In the genomic region with DNA sequence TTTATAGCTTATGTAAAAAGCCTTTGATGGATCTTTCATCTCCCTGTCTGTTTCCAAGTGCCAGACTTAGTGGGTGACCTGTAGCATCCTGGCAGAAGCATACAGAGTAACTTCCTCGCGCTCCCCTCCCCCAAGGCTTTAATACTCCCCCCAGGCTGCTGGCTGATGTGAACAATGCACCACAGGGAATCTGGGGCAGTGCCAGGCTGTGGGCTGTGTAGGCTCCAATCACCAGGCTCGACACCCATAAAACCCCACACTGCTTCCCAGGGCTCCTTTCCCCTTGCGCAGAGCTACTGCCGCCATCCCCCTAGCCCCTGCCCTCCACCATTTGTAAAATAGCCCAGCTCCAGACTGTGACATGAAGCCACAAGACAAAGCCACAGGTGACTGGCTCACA, we compare ENCODE assay signal across 12 mouse cellular contexts. TPM values are rescaled to one million over a fixed set of nuclear protein-coding genes. Genes with fewer than 3 reads are reported as not detected.
DNase-seq lines count a peak whose midpoint lies in the region; ATAC-seq and TF ChIP-seq lines count a peak whose summit lies in the region.
"Had no signal": no experiment of that assay in that cellular context is flagged by ENCODE, and none has a peak within 500 bp of the region (broad histone marks: within the 10 kb centered on the region; RNA-seq: fewer than 3 reads in every experiment).

No protein-coding gene starts in this region.

- 0 out of 2 replicates have a peak overlapping the region, but pooled peaks have one; percentile 25 for H3K27ac ChIP-seq in forebrain, embryonic 12.5 days
- H3K27ac ChIP-seq in midbrain, postnatal 0 days (ENCODE audit: low read depth, low read length), result peak overlapping the region; percentile 43; the same call in 1 of the 2 replicates

- DNase-seq in brain, adult 2 months (ENCODE audit: low read depth, low spot score), result peak; percentile 84
- peak; percentile 64 to 66 for DNase-seq in layer of hippocampus, postnatal 36 days
- DNase-seq in midbrain, postnatal 0 days (ENCODE audit: low spot score), result peak; percentile 37
- no peak for DNase-seq in ovary, postnatal 10 days (ENCODE audit: low spot score)
- DNase-seq in spleen, adult 12 weeks (ENCODE audit: low spot score), result no peak
- no peak for DNase-seq in thymus, postnatal 0 days (ENCODE audit: low spot score)
- DNase-seq: kidney, adult 8-10 months; lung, postnatal 14 days; thymus, adult 2 months had no signal

- H3K4me1 ChIP-seq in forebrain, embryonic 12.5 days, result peaks cover 16% of the 10 kb centered on the region
- no peaks in the 10 kb centered on the region; the same call in 1 of the 2 replicates for H3K4me1 ChIP-seq in midbrain, postnatal 0 days (ENCODE audit: insufficient read depth, low read length)

- WGBS in forebrain, embryonic 12.5 days, result 20% methylated on average over 5 of the region's 5 CpGs
- WGBS in midbrain, postnatal 0 days, result 15% methylated on average over 5 of the region's 5 CpGs

- H3K9me3 ChIP-seq in forebrain, embryonic 12.5 days, result no peaks in the 10 kb centered on the region
- H3K9me3 ChIP-seq in midbrain, postnatal 0 days (ENCODE audit: low read length), result no peaks in the 10 kb centered on the region

- H3K27me3 ChIP-seq in forebrain, embryonic 12.5 days, result peaks cover 29% of the 10 kb centered on the region
- H3K27me3 ChIP-seq in midbrain, postnatal 0 days (ENCODE audit: insufficient read depth, low read length), result 0 out of 2 replicates have a peak, but pooled peaks cover 5% of the 10 kb centered on the region
- H3K27me3 ChIP-seq: Patski had no signal

- H3K4me2 ChIP-seq in forebrain, embryonic 12.5 days, result peak overlapping the region; percentile 26
- H3K4me2 ChIP-seq in midbrain, postnatal 0 days (ENCODE audit: low read depth, low read length, poor library complexity, severe bottlenecking), result no peak overlapping the region
- H3K4me2 ChIP-seq: heart, embryonic 11.5 days had no signal

- no peak overlapping the region for H3K4me3 ChIP-seq in forebrain, embryonic 12.5 days (replicated peaks)
- H3K4me3 ChIP-seq in midbrain, postnatal 0 days (ENCODE audit: low read depth, low read length), result no peak overlapping the region

- no peak for TF ChIP-seq CTCF in midbrain, postnatal 0 days (IDR thresholded peaks at IDR 0.05)

- no peak for ATAC-seq in forebrain, embryonic 12.5 days (ENCODE audit: low FRiP score)
- ATAC-seq in midbrain, postnatal 0 days (ENCODE audit: low FRiP score), result peak; percentile 62
- ATAC-seq: Patski had no signal

- no peaks in the 10 kb centered on the region for H3K36me3 ChIP-seq in forebrain, embryonic 12.5 days (replicated peaks)
- no peaks in the 10 kb centered on the region for H3K36me3 ChIP-seq in midbrain, postnatal 0 days (ENCODE audit: insufficient read depth, low read length)

- no peak overlapping the region for H3K9ac ChIP-seq in forebrain, embryonic 12.5 days
- H3K9ac ChIP-seq in midbrain, postnatal 0 days (replicated peaks; ENCODE audit: low read length, poor library complexity, severe bottlenecking), result no peak overlapping the region

RNA-seq across cellular contexts. Expression of a gene that starts 9.4 kb away (rescaled TPM):
- polyA plus RNA-seq in forebrain, embryonic 12.5 days (2016; fragmentation: Nextera tagmentation; extraction: Ambion mirVana), result 2.5 and 3.2 TPM in 2 replicates
- total RNA-seq in layer of hippocampus, postnatal 36 days (2021), result under 1 TPM; 0.30 to 0.53 TPM
- 1.0 and 2.0 TPM in 2 replicates for total RNA-seq in midbrain, postnatal 0 days (2014; rRNA removed)
- polyA plus RNA-seq in midbrain, postnatal 0 days (2015; fragmentation: Nextera tagmentation; extraction: Ambion mirVana), result 1.7 and 2.4 TPM in 2 replicates
- polyA plus RNA-seq in thymus, postnatal 0 days (2015; fragmentation: Nextera tagmentation; extraction: Ambion mirVana), result 0.21 and 0.34 TPM in 2 replicates
- polyA plus RNA-seq: heart, embryonic 11.5 days had no signal

RNA-seq across cellular contexts. Expression of a gene that starts 53.9 kb away (rescaled TPM):
- polyA plus RNA-seq in forebrain, embryonic 12.5 days (2016; fragmentation: Nextera tagmentation; extraction: Ambion mirVana), result 12.9 and 14.1 TPM in 2 replicates
- 100 to 1,000 TPM; 151 to 168 TPM for total RNA-seq in layer of hippocampus, postnatal 36 days (2021)
- total RNA-seq in midbrain, postnatal 0 days (2014; rRNA removed), result 69.7 and 71.1 TPM in 2 replicates
- polyA plus RNA-seq in midbrain, postnatal 0 days (2015; fragmentation: Nextera tagmentation; extraction: Ambion mirVana), result 38.3 and 40.5 TPM in 2 replicates
- polyA plus RNA-seq in thymus, postnatal 0 days (2015; fragmentation: Nextera tagmentation; extraction: Ambion mirVana), result 2.0 and 2.3 TPM in 2 replicates

Comparison
In these comparisons a context has a peak if more than half of its experiments do, and no peak if none do; other contexts are left out.
1. DNase-seq: peak in brain, adult 2 months (single experiment), layer of hippocampus, postnatal 36 days (2 of 2) and midbrain, postnatal 0 days (single experiment); none in ovary, postnatal 10 days (single experiment), spleen, adult 12 weeks (single experiment) and thymus, postnatal 0 days (single experiment).